Mouse (Mus musculus) lung, postnatal 14 days (tissue): Measurements from ENCODE around the gene Sat1.

Experiments used
- DNase-seq: peaks from one replicate; pipeline ENCODE4 v3.0.0; 2021

Gene Sat1

GRCm38 (mm10) chrX:155163553-155163952 lies 52.7 kb downstream of the Sat1 start:
- DNase-seq: no peak
